Mouse (Mus musculus) spleen, adult 2 months (tissue): ENCODE results near the gene Reep6.

ENCODE experiments used
- CTCF ChIP-seq: fragments of 200-500 bp; IDR thresholded peaks from 2 replicates; pipeline ENCODE4 v1.5.1; 2011; ENCODE audit warnings: mild to moderate bottlenecking, inconsistent platforms; ENCODE audit not compliant: insufficient read depth, insufficient read length, insufficient replicate concordance; ENCODE audit errors: extremely low read depth
- POLR2A ChIP-seq: fragments of 200-500 bp; IDR thresholded peaks from 2 replicates; pipeline ENCODE4 v1.6.1; 2011; ENCODE audit warnings: low read depth, low read length, inconsistent platforms

- TF ChIP-seq CTCF, result peak; percentile 26; the same call in 1 of the 2 replicates
- no peak for TF ChIP-seq POLR2A
Measured at GRCm38 (mm10) chr10:80369995-80370747, 40.4 kb downstream of the Reep6 start.
